Comparison of ENCODE assay signal across 19 mouse cellular contexts in the genomic region with DNA sequence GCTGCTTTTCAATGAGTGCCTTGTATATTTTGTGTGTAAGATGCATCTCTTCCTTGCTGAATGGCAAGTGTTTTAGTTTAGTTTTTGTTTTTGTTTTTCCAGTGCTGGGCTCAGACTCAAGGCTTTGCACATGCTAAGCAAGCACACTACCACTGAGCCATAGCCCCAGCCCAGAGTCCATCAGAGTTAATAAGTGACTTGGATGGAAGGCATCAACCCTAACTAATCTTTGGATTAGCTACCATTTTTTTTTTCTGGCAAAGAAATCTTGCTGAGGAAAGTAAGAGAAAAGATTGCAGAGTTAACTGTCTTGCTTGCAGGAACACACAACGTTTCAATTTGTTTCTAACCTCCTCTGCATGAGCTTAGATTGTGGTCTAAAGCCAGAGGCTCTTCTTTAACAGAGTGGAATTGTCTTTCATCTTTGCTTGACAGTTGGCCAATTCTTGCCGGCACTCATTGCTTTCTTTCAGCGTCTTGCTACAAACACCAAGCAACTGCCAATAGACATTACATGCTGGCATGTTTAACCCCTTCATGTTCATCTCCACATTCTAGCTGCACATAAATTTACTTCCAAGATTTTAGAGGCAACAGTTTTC. TPM values are rescaled to one million over a fixed set of nuclear protein-coding genes. Genes with fewer than 3 reads are reported as not detected.
DNase-seq lines count a peak whose midpoint lies in the region; ATAC-seq lines count a peak whose summit lies in the region.
"Had no signal": no experiment of that assay in that cellular context is flagged by ENCODE, and none has a peak within 500 bp of the region (broad histone marks: within the 10 kb centered on the region; RNA-seq: fewer than 3 reads in every experiment).

No protein-coding gene starts in this region.

- H3K4me1 ChIP-seq in intestine, embryonic 16.5 days (ENCODE audit: control insufficient read depth, insufficient read depth, low read length), result no peaks in the 10 kb centered on the region
- H3K4me1 ChIP-seq in intestine, embryonic 15.5 days (replicated peaks), result no peaks in the 10 kb centered on the region
- no peaks in the 10 kb centered on the region for H3K4me1 ChIP-seq in midbrain, embryonic 14.5 days (ENCODE audit: control insufficient read depth, insufficient read depth, low read length)
- H3K4me1 ChIP-seq in midbrain, embryonic 10.5 days, result no peaks in the 10 kb centered on the region
- H3K4me1 ChIP-seq: heart, embryonic 10.5 days; megakaryocyte, embryonic 14.5 days had no signal

- 0 out of 2 replicates have a peak, but pooled peaks have one; percentile 66 for ATAC-seq in intestine, embryonic 16.5 days
- ATAC-seq in intestine, embryonic 15.5 days, result no peak
- ATAC-seq in midbrain, embryonic 14.5 days (ENCODE audit: low FRiP score, low TSS enrichment), result no peak

- no peak overlapping the region for H3K27ac ChIP-seq in intestine, embryonic 16.5 days (ENCODE audit: low read length)
- no peak overlapping the region for H3K27ac ChIP-seq in intestine, embryonic 15.5 days
- no peak overlapping the region for H3K27ac ChIP-seq in midbrain, embryonic 14.5 days (replicated peaks; ENCODE audit: low read depth, low read length)
- H3K27ac ChIP-seq in midbrain, embryonic 10.5 days (replicated peaks), result no peak overlapping the region
- H3K27ac ChIP-seq: heart, embryonic 10.5 days; liver, embryonic 14.5 days had no signal

- no peaks in the 10 kb centered on the region for H3K27me3 ChIP-seq in intestine, embryonic 16.5 days (replicated peaks; ENCODE audit: control insufficient read depth, insufficient read depth, low read length)
- H3K27me3 ChIP-seq in intestine, embryonic 15.5 days (replicated peaks), result no peaks in the 10 kb centered on the region
- H3K27me3 ChIP-seq in midbrain, embryonic 14.5 days (ENCODE audit: control insufficient read depth, insufficient read depth, low read length), result no peaks in the 10 kb centered on the region
- H3K27me3 ChIP-seq in midbrain, embryonic 10.5 days (ENCODE audit: low read depth, poor library complexity, severe bottlenecking), result no peaks in the 10 kb centered on the region

- H3K36me3 ChIP-seq in intestine, embryonic 16.5 days (ENCODE audit: control insufficient read depth, insufficient read depth, low read length), result no peaks in the 10 kb centered on the region
- no peaks in the 10 kb centered on the region for H3K36me3 ChIP-seq in intestine, embryonic 15.5 days
- no peaks in the 10 kb centered on the region for H3K36me3 ChIP-seq in midbrain, embryonic 14.5 days (ENCODE audit: control insufficient read depth, insufficient read depth, low read length)
- H3K36me3 ChIP-seq in midbrain, embryonic 10.5 days, result no peaks in the 10 kb centered on the region
- H3K36me3 ChIP-seq: G1E; heart, embryonic 10.5 days had no signal

- no peak overlapping the region for H3K4me2 ChIP-seq in intestine, embryonic 16.5 days (ENCODE audit: low read depth, low read length)
- H3K4me2 ChIP-seq in intestine, embryonic 15.5 days (replicated peaks), result no peak overlapping the region
- no peak overlapping the region for H3K4me2 ChIP-seq in midbrain, embryonic 14.5 days (ENCODE audit: low read length)

- no peaks in the 10 kb centered on the region for H3K9me3 ChIP-seq in intestine, embryonic 16.5 days (ENCODE audit: control insufficient read depth, low read length)
- no peaks in the 10 kb centered on the region for H3K9me3 ChIP-seq in intestine, embryonic 15.5 days
- H3K9me3 ChIP-seq in midbrain, embryonic 14.5 days (ENCODE audit: control insufficient read depth, low read length), result no peaks in the 10 kb centered on the region
- no peaks in the 10 kb centered on the region for H3K9me3 ChIP-seq in midbrain, embryonic 10.5 days (replicated peaks)
- H3K9me3 ChIP-seq: G1E; heart, embryonic 10.5 days had no signal

- no peak overlapping the region for H3K4me3 ChIP-seq in intestine, embryonic 16.5 days (ENCODE audit: low read length)
- H3K4me3 ChIP-seq in intestine, embryonic 15.5 days (replicated peaks), result no peak overlapping the region
- no peak overlapping the region for H3K4me3 ChIP-seq in midbrain, embryonic 14.5 days (replicated peaks; ENCODE audit: low read depth, low read length)
- H3K4me3 ChIP-seq in midbrain, embryonic 10.5 days, result no peak overlapping the region
- H3K4me3 ChIP-seq: heart, embryonic 10.5 days; megakaryocyte, embryonic 14.5 days; myocyte had no signal

- peak; percentile 3 for DNase-seq in midbrain, embryonic 14.5 days
- no peak for DNase-seq in midbrain, embryonic 10.5 days (ENCODE audit: low spot score)
- DNase-seq in fat pad, adult 2 months (ENCODE audit: extremely low read depth, low read depth, low spot score), result peak; percentile 81
- peak; percentile 52 to 81 for DNase-seq in kidney, postnatal 36 days
- no peak for DNase-seq in adrenal gland, adult (ENCODE audit: inconsistent age in 2 of 2, low spot score in 1 of 2)
- no peak for DNase-seq in cerebellum, postnatal 4 days (ENCODE audit: low spot score in 2 of 2)
- DNase-seq: cerebellum, adult 9-10 months; gastrocnemius, postnatal 10 days; heart, postnatal 36 days; thymus, adult 18-20 months had no signal

- H3K9ac ChIP-seq in intestine, embryonic 16.5 days (ENCODE audit: low read depth, low read length), result no peak overlapping the region
- no peak overlapping the region for H3K9ac ChIP-seq in intestine, embryonic 15.5 days
- H3K9ac ChIP-seq in midbrain, embryonic 14.5 days (replicated peaks; ENCODE audit: low read length), result no peak overlapping the region
- H3K9ac ChIP-seq: liver, embryonic 14.5 days had no signal

- 20% methylated on average over 3 of the region's 3 CpGs for WGBS in intestine, embryonic 16.5 days
- 25% methylated on average over 3 of the region's 3 CpGs for WGBS in intestine, embryonic 15.5 days
- WGBS in midbrain, embryonic 14.5 days, result 16% methylated on average over 3 of the region's 3 CpGs
- WGBS in midbrain, embryonic 10.5 days, result 56% methylated on average over 3 of the region's 3 CpGs

RNA-seq across cellular contexts. Expression of a gene that starts 52.2 kb away (rescaled TPM):
- not detected in 2 replicates for polyA plus RNA-seq in intestine, embryonic 16.5 days (2015; fragmentation: Nextera tagmentation; extraction: Ambion mirVana)
- not detected in 2 replicates for polyA plus RNA-seq in intestine, embryonic 15.5 days (2015; fragmentation: Nextera tagmentation; extraction: Ambion mirVana)
- not detected in 2 replicates for polyA plus RNA-seq in midbrain, embryonic 14.5 days (2014; fragmentation: Nextera tagmentation; extraction: Ambion mirVana)
- polyA plus RNA-seq in midbrain, embryonic 10.5 days (2016; fragmentation: Nextera tagmentation; extraction: Ambion mirVana), result not detected in 2 replicates
- polyA plus RNA-seq: forebrain, embryonic 11.5 days; G1E; heart, embryonic 10.5 days; liver, embryonic 14.5 days; myocyte; spleen, adult 2 months had no signal

Comparison
In these comparisons a context has a peak if more than half of its experiments do, and no peak if none do; other contexts are left out.
1. DNase-seq: peak in midbrain, embryonic 14.5 days (single experiment), fat pad, adult 2 months (single experiment) and kidney, postnatal 36 days (2 of 2); none in midbrain, embryonic 10.5 days (single experiment), adrenal gland, adult (0 of 2) and cerebellum, postnatal 4 days (0 of 2).